Mouse (Mus musculus): ENCODE data around the gene Rap1gap.

The Rap1gap gene

DNA sequence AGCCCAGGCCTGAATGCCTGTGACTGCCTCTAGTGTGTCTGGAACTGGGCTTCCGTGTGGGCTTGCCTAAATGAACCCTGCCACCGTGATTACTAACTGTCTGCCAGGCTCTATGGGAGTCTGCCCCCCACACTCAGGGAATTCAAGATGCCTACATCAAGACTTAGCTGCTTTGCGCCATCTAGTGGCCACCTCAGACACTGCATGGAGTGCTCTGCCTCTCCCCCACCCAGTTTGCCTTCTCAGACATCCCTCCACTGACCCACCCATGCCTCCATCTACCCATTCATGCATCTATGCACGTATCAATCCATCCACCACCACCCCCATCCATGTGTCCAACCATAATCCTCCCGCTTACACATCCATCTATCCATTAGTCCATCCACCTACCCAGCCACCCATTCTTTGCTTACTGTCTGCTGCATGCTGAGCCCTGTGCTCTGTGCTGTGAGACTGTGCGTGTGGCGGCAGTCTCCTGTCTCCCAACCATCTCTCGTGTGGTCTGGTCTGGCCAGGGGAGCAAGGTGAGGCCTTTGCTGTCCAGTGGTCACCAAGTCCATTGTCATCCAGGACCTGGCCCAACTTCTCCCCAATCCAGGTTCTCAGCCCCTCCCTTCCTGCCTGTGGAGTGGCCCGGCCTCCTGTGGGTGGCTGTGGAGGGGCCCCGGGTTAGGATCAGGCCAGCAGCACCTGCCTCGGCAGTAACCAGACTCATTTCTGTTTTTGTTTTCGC lies 58.3 kb downstream of the Rap1gap start:
- peak; percentile 63 to 87 for DNase-seq (ENCODE audit: low spot score in 2 of 2)

DNA sequence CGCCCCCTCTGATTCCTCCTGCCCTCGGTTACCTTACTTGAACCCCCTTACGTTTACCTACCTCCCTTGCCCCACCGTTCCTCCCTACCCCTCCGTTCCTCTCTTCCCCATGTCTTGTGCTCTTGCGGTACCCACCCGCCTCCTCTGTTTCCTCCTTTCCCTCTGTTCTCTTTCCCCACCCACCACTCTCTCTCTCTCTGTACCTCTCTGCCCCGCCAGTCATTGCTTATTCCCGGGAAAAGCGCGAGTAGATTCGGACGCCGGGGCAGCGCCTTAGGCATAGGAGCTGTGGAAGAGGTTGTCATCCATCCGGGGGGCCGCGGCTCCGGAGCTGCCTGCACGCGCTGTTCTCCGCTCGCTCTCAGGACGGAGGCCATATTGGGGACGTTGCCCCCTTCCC lies 59.0 kb downstream of the Rap1gap start:
- no peak for DNase-seq (ENCODE audit: low spot score in 2 of 2)

DNA sequence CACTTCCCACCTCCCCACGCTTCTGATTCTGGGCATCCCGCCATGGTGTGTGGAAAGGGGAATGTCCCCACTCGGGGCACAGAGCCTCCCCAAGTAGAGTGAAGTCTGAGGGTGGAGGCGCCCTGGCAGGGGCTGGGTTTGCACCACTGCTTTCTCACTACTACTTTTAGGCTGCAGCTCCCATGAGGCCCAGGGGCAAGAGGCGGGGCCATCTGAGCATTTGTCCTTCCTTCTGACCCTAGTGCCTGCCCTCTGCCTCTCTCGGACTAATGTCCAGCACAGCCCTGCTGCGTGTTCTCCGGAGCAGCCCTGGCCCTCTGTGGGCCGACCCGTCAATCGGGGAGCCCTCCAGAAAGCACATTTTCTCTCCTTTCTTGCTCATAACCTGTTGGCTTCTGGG lies 59.7 kb downstream of the Rap1gap start:
- DNase-seq (ENCODE audit: low spot score in 2 of 2): no peak

DNA sequence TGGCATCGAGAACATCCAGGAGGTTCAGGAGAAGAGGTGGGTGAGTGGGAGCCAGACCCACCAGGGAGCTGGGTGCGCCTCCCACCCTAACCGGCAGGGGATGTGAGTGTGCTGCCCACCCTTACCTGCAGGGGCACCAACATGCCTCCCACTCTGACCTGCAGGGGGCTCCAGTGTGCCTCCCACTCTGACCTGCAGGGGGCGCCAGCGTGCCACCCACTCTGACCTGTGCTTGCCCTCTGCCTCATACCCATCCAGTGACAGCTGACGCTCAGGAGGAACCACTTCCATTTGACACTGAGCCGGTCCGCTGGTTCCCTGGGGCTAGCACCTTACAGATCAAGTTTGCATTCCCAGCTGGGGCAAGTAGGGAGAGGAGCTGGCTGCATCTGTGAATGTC lies 60.2 kb downstream of the Rap1gap start:
- peak; percentile 82 to 93 for DNase-seq (ENCODE audit: low spot score in 2 of 2)

DNA sequence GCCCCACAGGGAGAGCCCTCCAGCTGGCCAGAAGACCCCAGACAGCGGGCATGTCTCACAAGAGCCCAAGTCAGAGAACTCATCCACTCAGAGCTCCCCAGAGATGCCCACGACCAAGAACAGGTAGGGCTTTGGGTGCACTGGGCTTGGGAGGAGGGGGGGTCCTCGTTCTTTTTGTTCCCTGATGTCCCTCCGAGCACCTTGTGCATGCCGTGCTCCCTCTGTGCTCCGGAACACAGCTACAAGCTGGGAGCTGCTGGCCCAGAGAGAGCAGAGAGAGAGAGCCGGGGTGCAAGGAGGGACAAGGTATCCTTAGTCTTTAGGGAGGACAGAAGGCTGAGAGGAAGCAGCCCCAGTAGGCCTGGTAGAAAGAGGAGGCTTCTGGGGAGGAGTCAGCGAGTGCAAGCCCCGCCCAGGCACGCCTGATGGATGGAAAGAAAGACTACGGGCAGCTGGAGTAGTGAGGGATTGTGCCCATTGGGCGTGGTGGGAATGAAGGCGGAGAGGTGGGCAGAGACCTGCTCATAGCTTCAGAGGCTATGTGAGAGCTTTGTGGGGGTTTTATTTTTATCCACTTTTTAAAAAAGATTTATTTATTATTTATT lies 61.1 kb downstream of the Rap1gap start:
- no peak for DNase-seq (ENCODE audit: low spot score in 2 of 2)

DNA sequence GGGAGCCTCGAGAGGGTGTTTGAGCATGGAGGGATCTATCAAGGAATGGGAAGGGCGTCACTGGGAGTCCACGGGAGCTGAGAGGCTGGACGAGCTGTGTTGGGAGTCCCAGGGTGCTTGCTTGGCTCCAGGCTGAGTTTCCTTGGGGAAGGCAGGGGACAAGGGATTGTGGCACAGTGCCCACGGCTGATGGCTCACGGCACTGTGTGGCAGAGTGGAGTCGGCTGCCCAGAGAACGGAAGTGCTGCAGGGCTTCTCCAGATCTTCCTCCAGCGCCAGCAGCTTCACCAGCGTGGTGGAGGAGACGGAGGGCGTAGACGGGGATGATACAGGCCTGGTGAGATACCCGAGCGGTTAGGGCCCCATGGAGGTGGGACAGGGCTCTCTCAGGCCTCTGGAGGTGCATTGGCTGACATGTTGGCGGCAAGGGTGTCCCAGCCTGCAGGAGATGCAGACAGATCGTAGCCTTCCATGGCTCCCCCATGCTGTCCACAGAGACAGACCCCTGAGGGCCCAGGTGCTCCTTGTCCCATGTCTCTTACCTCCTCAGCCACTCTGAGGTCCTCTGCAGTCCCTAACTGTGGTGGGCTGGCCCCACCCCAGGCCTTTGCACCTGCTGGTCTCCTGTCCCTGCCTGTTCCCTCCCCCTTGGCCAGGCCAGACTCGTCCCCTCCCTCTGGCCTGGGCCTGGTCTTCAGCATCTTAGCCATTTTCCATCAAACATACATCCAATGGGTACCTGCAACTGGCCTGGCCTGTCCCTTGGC lies 62.4 kb downstream of the Rap1gap start:
- no peak for DNase-seq (ENCODE audit: low spot score in 2 of 2)

DNA sequence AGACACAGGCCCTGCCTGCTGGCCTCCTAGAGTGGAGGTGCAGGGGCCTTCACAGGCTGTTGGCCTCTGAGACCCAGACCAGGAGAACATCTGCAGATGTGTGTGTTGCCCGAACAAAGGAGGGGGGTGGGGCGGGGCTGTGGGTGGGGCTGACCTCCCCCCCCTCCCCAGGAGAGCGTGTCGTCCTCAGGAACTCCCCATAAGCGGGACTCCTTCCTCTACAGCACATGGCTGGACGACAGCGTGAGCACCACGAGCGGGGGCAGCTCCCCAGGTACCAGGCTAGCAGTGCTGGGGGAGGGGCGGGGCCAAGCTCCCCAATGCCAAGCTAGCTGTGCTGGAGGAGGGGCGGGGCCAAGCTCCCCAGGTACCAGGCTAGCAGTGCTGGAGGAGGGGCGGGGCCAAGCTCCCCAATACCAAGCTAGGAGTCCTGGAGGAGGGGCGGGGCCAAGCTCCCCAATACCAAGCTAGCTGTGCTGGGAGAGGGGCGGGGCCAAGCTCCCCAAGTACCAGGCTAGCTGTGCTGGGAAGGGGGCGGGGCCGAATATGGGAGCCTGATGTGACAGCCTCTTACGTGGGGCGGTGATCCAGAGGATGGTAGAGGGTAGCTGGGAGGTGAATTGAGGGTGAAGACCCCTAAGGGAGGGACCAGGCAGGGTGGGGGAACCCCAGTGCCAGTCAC lies 63.1 kb downstream of the Rap1gap start:
- peak in 1 of 2 experiments; percentile 55 for DNase-seq (ENCODE audit: low spot score in 2 of 2)

DNA sequence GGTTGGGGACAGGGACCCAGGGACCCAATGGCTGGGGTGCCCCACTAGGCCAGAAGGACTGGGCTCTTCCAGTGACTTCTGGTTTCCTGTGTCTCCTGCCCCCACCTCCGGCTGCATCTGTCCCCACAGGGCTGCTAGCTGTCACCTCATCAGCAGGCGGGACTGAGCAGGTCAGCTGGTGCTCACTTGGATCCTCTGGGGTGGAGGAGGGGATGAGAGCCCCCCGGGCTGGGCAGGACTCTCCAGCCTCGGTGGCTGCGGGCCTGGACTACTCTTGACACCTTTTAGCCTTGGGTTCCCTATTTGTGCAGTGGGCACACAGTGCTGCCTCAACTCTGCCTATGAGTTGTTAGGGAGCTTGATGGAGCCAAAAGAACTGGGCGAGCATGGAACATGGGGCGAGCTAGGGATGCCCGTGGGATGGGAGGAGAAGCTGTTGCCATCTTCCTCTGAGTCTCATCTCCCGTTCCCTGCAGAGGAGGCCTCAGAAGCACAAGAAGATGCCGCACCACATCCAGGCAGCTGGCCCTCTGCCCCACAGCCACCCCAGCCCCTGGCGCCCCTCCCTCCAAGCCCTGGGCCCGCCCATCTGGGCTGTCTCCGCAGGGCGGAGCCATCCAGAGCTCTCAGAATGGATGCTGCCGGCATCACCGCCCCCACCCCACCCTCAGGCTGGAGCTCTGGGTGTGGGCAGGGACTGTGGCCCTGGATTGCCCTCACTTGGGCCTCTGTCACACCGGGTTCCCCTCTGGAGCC lies 64.1 kb downstream of the Rap1gap start:
- DNase-seq (ENCODE audit: low spot score in 2 of 2): no peak

DNA sequence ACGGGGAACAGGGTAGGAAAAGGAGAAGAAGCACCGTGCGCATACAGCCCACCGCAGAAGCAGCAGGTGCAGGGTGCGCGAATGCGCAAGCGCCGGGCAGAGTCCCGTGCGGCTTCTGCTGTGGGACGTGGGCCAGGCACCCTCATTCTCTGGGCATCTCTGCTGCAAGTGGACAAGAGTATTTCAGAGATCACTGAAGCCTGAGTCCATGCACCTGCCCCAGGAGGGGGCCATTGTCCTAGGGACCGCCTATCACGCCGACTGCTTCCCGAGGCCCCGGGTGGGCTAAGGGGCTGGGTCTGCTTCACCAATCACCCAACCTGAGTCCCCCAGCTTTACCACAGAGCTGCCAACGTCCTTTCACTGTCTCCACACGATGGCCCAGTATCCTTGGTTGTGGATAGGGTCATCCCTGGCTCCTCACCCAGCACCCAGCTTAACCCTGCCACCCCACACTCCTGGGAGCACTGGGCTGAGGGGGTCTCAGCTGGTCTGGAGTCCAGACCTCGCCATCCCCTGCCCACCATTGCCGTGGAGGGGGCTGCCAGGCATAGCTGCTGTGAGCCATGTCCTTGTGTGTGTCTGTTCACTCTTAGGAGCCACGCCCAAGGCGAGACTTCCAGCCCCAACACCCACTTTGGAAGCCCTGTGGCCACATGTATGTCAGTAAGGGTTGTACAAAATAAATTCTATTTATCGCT lies 64.8 kb downstream of the Rap1gap start:
- DNase-seq (ENCODE audit: low spot score in 2 of 2): no peak

DNA sequence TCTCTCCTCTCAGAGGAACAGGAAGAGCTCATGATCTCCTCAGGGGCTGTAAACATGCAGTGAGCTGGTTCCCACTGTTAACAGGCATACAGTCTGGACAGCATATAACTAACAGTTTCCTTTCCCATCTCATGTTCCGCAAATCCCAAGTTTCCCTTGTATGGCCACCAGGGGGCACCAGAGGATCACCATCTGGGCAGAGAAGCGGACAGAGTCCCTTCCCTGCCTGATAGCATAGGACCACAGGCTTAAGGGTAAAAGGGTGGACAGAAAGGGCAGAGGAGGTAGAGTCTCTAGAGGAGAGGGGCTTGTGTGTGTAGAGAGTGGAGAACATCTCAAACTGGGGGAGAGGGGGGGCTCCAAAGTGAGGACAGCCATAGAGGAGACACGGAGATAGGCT lies 65.6 kb downstream of the Rap1gap start:
- DNase-seq (ENCODE audit: low spot score in 2 of 2): peak; percentile 85 to 95

DNA sequence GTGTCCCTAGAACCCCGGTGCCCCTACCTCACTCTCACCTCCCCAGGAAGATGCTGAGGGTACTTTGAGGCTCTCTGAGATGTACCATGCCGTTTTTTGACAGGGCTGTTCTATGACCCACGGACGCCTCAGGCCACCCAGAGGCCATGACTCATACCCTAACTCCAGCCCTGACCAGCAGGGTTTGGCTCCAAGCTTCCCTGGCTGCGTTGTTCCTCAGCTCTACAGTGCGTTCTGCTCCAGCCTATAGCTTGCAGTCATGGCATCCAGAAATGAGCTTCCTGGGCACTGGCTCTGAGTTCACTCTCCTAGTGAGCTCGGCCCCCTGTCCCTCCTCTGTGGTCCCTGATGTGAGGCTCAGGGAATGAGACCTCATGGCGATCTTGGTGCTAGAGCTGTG lies 66.2 kb downstream of the Rap1gap start:
- no peak for DNase-seq (ENCODE audit: low spot score in 2 of 2)

DNA sequence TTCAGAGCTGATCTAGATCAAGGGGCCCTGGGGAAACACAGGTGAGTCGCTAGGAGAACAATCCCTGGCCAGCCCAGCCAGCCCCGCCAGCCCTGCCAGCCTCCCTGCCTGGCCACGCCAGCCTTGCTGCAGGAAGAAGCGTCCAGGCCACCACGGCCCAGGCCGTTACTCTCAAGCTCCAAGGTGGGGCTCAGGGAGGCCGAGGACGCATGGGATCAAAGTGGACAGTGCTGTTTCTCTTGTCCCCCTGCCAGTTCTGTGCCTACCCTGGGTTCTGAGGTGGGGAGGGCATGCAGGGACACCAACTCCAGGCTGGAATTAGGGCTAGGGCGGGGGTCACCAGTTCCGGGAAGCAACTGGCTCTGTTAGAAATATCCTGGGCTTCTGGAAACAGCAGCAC lies 67.4 kb downstream of the Rap1gap start:
- no peak for DNase-seq (ENCODE audit: low spot score in 2 of 2)

DNA sequence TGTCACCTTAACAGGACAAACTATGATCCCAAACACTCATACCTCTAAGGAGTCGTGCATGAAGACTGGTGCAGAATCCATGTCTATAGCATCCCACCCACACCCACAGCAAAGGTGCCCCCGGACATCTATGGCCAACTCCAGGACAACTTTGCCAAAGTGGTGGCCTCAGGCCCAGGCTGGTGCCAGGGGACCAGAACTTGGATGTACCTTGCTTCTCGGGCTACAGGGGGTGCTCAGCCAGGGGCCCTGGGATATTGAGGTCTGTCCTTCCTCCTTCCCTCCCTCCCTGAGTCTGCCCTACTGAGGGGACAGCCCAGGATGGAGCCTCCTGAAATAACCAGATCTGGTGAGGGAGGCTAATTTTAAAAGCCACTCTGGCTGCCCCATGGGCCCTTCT lies 67.8 kb downstream of the Rap1gap start:
- DNase-seq (ENCODE audit: low spot score in 2 of 2): no peak

DNA sequence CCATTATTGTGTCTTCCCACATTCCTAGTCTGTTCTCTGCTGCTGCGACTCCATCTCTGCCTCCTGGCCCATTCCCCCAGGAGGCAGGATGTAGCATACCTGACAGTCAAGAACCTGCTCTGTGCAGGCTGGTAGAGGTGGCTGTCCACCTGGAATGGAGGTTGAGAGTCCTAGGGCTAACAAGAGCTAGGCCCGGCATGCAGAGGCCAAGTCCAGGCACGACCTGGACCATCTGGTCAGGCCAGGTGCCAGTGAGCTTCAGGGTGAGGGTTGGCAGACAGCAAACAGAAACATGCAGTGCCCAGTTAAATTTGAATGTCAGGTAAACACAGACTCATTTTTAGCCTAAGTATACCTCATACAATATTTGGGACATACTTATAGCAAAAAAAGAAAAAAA lies 68.4 kb downstream of the Rap1gap start:
- no peak for DNase-seq (ENCODE audit: low spot score in 2 of 2)

DNA sequence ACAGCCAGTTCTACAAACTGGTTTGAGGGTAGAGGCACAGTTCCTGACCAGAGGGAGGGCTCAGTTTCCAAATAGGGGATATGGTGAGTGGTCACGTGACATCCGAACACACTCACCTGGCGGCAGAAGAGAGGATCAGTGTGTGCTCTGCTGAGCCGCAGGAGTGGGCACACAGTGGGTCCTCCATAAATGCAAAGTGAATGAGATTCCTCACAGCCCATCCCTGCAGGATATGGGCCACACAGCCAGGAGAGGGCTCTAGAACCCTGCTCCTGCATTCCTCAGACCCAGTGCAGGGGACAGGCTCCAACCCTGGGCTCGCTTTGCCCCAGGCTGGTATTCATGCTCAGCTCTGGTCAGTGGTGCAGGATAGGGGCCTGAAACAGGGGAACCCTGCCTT lies 68.9 kb downstream of the Rap1gap start:
- no peak for DNase-seq (ENCODE audit: low spot score in 2 of 2)

DNA sequence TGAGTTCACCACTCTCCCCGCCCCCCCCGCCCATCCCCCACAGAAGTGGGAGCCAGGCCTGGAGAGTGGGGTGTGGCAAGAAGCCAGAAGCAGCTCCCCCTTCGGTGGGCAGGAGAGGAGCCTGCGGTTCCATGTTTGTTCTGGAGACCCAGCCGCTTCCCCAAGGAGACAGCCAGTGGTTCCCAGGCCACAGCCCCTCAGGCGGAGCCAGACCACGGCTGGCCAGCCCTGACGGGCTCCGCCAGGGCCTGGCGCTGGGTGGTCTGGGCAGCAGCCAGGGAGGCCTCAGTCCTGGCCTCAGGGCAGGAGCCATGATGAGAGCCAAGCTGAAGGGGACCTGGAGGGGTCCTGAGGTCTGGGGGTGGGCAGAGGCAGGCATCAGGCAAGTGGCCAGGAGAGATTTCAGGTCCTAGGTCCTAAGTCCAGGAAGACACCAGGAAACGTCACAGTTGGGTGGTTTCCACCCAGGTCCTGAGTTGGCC lies 71.7 kb downstream of the Rap1gap start:
- no peak for DNase-seq (ENCODE audit: low spot score in 2 of 2)

DNA sequence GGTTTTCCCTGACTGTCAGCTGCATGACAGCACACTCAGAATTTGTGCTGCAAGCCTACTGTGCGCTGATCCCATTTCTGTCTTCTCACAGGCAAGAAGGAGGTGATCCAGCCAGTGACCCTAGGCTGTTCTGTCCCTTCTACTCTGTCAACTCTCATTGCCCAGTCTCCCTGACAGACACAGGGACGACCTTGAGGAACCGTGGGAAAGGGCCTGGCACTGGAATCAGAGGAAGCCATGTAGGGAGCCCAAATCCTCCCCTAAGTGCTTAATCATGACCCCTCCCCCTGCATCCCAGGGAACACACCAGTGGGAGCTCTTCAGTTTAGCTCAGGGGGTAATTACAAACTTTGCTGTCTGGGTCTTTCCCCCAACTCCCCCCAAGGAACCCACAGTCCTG lies 73.2 kb downstream of the Rap1gap start:
- DNase-seq (ENCODE audit: low spot score in 2 of 2): no peak

DNA sequence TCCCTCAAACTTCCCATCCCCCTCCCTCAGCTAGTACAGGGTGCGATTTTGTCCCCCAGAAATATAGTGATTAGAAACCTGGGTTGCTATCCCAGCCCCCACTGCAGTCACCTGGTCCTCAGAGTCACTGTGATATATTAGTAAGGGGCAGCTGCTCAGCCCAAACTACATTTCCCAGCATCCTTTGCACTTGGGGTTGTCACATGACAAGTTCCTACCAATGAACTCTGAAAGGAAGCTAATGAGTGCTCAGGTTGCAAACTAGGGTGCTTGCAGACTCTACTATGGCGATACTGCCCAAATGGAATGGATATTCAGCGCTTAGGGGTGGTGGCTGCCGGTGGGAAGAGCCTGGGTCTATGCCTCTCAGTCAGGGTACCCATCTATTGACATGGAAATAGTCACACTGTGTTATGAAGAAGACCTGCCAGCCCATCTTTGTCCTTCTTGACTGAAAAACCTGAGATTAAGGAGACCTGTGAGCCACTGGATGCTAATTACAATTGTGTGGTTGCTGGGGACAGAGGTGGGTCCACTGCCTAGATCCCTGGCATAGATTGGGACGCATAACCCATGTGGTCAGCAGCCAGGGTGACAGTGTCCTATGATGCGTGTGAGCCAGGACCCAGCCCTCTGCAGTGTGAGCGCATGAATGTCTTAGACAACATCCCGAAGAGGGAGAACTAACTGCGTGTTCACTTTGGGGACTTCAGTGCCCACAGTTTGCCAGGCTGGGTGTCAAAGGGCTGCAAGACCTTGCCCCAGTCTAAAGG lies 74.8 kb downstream of the Rap1gap start:
- no peak for DNase-seq (ENCODE audit: low spot score in 2 of 2)

DNA sequence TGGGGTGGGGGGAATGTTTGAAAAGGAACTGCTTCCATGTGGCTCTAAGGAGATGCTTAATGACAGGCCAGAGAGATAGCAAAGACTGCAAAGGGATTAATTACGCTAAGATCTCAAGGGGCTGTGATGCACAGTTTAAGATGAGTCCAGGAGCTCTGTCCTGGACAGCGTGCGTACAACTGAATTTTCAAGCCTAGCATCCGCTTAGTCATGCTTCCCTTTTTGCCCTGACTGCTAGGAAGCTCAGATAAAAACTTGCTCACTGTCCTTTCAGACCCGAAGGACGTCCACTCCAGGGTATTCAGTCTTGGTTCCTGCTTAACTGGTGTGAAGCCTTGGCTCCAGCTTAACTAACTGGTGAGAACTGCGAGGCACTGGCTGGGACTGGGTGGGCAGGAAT lies 75.8 kb downstream of the Rap1gap start:
- DNase-seq (ENCODE audit: low spot score in 2 of 2): no peak

DNA sequence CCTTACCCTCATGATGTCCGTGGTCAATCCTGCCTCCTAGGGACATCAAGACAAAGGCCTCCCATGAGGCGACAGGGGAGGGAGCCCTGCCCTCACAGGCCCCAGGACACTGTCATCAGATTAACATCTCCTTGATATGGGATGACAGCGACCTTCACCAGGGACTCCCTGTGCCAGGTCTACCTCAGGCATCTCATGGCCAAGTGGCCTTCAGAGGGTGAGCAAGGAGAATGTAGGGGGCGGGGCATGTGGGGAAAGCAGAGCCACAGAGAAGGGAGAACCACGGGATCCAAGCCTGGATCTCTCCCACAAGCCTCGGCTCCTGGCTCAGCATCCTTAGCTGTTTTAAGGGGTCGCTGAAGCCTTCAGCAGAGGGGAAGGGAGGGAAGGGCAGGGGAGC lies 79.3 kb downstream of the Rap1gap start:
- DNase-seq (ENCODE audit: low spot score in 2 of 2): no peak
